Mouse (Mus musculus) urinary bladder, postnatal 4 days (tissue): ENCODE results near the gene Zfp456.
"Not testable (repeated sequence)": the region's sequence is repeated elsewhere in the genome, so short reads cannot be mapped to it uniquely, and the experiment has no call there.

Experiments
- DNase-seq, 2 experiments: peaks; one replicate each; pipeline ENCODE4 v3.0.0; 2021 to 2022; ENCODE audit warnings: low spot score in 2 of 2

Zfp456 gene

GRCm38 (mm10) chr13:67375050-67375911 lies at the start of gene Zfp456, which contains the start of gene Gm28041:
Gene Zfp456, minus strand, starts transcription at chr13:67375810.
Gene Gm28041, minus strand, starts transcription at chr13:67375733.
- DNase-seq: peak in 1 of 2 experiments; percentile 36

GRCm38 (mm10) chr13:67422532-67422931 lies 46.9 kb upstream of the Zfp456 start:
- DNase-seq: not testable (repeated sequence)

DNA sequence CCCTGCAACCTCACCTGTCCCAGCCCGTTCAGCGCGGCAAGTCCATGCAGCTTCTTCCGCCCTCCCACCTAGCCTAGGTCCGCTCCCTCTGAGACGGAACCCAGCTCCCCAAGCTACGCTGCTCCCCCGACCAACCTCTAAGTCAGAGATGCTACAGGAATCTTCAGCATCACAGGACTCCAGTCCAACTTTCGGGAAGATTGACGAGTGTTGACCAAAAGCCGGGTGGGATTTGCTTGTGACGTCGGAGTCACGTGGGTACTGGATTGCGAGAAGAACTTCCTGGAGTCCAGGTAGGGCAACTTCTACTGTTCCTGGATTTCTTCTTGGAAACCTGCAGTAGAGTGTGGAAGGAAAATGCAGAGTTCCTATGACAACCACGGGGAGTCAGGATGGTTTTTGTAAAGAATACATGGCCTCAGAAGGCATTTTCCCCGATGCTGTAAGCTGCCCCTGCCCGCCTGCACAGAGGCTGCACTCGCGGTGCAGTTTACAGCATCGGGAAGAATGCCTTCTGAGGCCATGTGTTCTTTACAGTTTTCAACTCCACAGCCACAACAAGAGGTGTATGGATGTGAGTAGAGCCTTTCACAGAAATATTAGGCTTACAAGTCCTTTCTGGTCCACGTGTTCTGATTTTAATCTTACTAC lies 45.7 kb upstream of the Zfp456 start, which contains the start of gene Zfp459:
Gene Zfp459 (minus strand): TSS at position 212 of the 651 bp plus-strand sequence.
- DNase-seq: peak in 1 of 2 experiments; percentile 18

DNA sequence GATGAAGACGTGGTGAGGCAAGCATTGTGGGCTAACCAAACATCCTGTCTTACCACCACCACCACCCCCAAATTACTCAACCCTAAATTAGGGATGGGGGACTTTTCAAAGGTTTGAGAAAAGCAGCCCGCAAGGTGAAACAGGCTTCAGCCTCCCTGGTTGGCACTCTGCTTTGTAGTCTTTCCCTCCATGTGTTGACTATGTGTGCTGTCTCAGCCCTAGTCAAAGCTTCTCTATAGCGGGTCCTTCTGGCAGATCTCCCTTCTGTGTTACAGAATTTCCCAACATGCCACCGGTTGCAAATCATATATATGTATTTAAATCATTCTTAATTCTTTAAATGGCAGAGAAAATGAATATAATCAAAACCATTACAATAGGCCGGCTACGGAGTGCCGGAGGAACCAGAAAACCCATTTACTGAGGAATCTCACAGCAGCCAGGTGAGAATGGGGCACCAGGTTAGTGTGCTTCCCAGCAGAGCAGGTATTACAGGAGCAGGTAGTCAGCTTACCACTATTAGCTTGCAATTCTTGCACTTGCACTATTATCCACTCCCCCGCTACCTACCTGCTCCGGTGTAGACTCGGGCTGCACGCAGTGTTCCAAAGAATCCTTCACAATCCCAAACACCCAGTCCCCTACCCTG lies 45.1 kb upstream of the Zfp456 start:
- DNase-seq: no peak

- no peak for DNase-seq
Observed at GRCm38 (mm10) chr13:67416811-67417210, 41.2 kb upstream of the Zfp456 start.

GRCm38 (mm10) chr13:67415759-67416158 lies 40.1 kb upstream of the Zfp456 start:
- no peak for DNase-seq

- not testable (repeated sequence) for DNase-seq
Observed at GRCm38 (mm10) chr13:67413634-67414033, 38.0 kb upstream of the Zfp456 start.

- DNase-seq: peak in 1 of 2 experiments; percentile 58
Observed at GRCm38 (mm10) chr13:67399183-67399903, 23.7 kb upstream of the Zfp456 start, which contains the start of gene Zfp429. Gene Zfp429, minus strand, starts transcription at chr13:67399819.

- DNase-seq: not testable (repeated sequence)
Observed at GRCm38 (mm10) chr13:67376255-67376654, 645 bp upstream of the Zfp456 start.

DNA sequence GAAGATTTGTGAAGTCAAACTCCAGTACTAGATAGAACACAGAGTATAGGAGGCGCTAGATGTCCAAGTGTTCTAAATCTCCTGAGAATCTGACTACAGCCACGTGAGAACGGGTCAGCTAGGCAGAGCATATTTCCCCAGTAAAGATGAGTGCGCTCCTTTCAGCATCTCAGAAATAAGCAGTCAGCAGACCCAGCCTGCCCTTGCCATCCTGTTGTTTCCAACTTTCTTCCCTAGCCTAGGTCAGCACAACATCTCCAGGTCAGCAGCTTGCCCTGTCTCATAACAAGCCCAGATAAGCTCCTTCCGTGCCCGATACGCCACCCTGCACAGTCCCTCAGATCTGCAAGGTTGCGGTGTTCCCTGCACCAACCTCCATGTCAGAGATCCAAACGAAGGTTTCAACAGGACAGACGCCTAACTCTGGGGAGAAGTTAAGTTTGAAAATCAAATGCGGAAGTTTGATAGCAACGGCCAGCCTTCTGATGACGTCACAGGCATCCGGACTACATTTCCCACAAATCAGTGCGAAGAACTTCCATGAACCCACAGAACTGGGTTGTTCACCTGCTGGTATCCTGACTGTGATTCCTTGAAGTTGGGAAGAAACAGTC lies 15.4 kb downstream of the Zfp456 start, which contains the start of the genes Gm28044 and Zfp953:
Gene Gm28044 (minus strand): TSS at position 406 of the 614 bp plus-strand sequence.
Gene Zfp953 (minus strand): TSS at position 475 of the 614 bp plus-strand sequence.
- DNase-seq: peak; percentile 74 to 84

DNA sequence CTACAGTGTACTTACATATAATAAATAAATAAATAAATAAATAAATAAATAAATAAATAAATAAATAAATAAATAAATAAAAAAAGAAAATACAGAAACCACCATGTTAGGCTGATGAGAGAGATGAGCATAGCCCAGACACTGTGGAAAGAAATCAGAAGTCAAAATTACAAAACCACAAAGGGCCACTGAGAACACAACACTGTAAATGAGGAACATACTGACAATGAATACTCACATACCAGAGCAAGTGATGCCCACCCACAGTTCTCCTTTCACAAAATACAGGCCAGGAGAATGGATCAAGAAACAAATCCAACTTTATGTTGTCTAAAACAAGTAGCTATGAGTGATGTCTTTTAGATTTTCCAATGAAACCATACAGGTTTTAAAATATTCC lies 23.8 kb downstream of the Zfp456 start:
- no peak for DNase-seq

GRCm38 (mm10) chr13:67343422-67343821 lies 32.2 kb downstream of the Zfp456 start:
- no peak for DNase-seq

DNA sequence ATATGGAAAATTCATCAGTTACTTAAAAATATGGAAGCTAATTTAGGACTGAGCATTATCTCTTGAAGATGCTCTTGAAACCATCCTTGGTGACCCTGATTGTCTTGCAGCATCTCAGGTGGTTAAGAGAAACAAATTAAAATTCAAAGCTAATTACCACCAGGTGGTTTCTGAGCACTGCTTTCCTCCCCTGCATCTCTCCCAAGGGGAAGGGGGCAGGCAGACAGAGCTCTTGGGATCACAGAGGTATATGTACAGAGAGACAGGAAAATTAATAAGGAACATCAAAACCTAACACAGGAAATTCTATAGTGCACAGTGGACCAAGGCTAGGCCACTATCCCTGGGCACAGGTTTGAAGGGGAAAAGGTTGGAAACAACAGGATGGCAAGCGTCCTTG lies 42.7 kb downstream of the Zfp456 start:
- no peak for DNase-seq

DNA sequence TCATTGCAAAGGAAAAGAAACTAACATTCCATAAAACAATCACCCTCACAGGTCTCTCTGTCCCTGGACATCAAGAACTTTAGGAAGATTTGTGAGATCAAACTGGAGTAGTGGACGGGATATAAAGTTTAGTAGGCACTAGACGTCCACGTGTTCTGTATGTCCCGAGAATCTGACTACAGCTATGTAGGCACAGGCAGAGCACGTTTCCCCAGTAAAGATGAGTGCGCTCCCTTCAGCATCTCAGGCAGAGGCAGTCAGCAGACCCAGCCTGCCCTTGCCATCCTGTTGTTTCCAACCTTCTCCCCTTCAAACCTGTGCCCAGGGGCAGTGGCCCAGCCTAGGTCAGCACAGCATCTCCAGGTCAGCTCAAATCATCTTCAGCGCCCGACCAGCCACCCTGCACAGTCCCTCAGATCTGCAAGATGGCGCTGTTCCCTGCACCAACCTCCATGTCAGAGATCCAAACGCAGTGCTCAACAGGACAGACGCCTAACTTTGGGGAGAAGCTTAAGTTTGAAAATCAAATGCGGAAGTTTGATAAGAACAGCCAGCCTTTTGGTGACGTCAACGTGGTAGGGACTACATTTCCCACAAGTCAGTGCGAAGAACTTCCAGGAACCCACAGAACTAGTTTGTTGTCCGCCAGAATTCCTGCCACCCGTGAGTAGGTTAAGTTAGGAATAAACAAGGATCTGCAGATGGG lies 43.4 kb downstream of the Zfp456 start, which contains the start of gene Zfp595:
Gene Zfp595 (minus strand): TSS at position 552 of the 706 bp plus-strand sequence.
- DNase-seq: peak; percentile 70 to 75
